Mouse (Mus musculus): ENCODE measurements at regions not wholly inside any gene's neighbourhood (a gene's known extent, or its start where the extent isn't known, plus 50 kb on each side); places are given as distances from the start of the nearest gene placed in this dataset.

GRCm38 (mm10) chr4:9974631-9975030 lies 899.7 kb upstream of the 2610301B20Rik start:
- no peaks in the 10 kb centered on the region for H3K4me1 ChIP-seq (ENCODE audit: control insufficient read depth in 1 of 2, insufficient read depth in 2 of 2)
- H3K27me3 ChIP-seq (replicated peaks) = no peaks in the 10 kb centered on the region
- H3K27ac ChIP-seq (ENCODE audit: insufficient read depth, low read depth) = no peak overlapping the region
- no peak overlapping the region for H3K4me2 ChIP-seq (ENCODE audit: insufficient read depth, low read depth, poor library complexity, severe bottlenecking)
- TF ChIP-seq USF2 (conservative IDR thresholded peaks at IDR 0.05; ENCODE audit: low read depth, low read length) = no peak
- TF ChIP-seq UBTF (IDR thresholded peaks at IDR 0.05; ENCODE audit: low read depth, low read length) = no peak
- TF ChIP-seq MEF2A (IDR thresholded peaks at IDR 0.05; ENCODE audit: borderline replicate concordance, low read depth, low read length) = no peak
- no peak for TF ChIP-seq E2F4 (IDR thresholded peaks at IDR 0.05; ENCODE audit: insufficient replicate concordance, low read depth, low read length)
- no peak for TF ChIP-seq BHLHE40 (IDR thresholded peaks at IDR 0.05; ENCODE audit: low read depth, low read length)
- no peak for TF ChIP-seq MAX (IDR thresholded peaks at IDR 0.05; ENCODE audit: low read length)
- TF ChIP-seq ZNF384 (IDR thresholded peaks at IDR 0.05; ENCODE audit: low read depth, low read length) = no peak
- no peak for TF ChIP-seq KAT2A (IDR thresholded peaks at IDR 0.05; ENCODE audit: insufficient replicate concordance, low read length)
- no peak for TF ChIP-seq JUND (conservative IDR thresholded peaks at IDR 0.05; ENCODE audit: low read depth, low read length)
- no peak for TF ChIP-seq USF1 (IDR thresholded peaks at IDR 0.05; ENCODE audit: low read depth, low read length)
- no peak for TF ChIP-seq JUN (IDR thresholded peaks at IDR 0.05; ENCODE audit: insufficient read depth, low read depth, low read length)
- TF ChIP-seq ZKSCAN1 (IDR thresholded peaks at IDR 0.05; ENCODE audit: borderline replicate concordance, low read depth, low read length) = no peak
- no peak for TF ChIP-seq HCFC1 (IDR thresholded peaks at IDR 0.05; ENCODE audit: low read depth, low read length)
- no peak for TF ChIP-seq GABPA (IDR thresholded peaks at IDR 0.05; ENCODE audit: insufficient replicate concordance, low read depth, low read length)
- no peak for TF ChIP-seq ELF1 (IDR thresholded peaks at IDR 0.05; ENCODE audit: low read depth, low read length)
- TF ChIP-seq SIN3A (IDR thresholded peaks at IDR 0.05; ENCODE audit: low read length) = no peak
- H3K4me3 ChIP-seq (replicated peaks in 1 of 3; ENCODE audit: low read depth in 2 of 3, low read length in 2 of 3, poor library complexity in 1 of 3) = no peak overlapping the region
- no peaks in the 10 kb centered on the region for H3K36me3 ChIP-seq (replicated peaks in 1 of 2; ENCODE audit: control insufficient read depth in 1 of 2, insufficient read depth in 1 of 2, low read length in 1 of 2)
- no peak for DNase-seq (ENCODE audit: extremely low read depth)
- dilution Hi-C loops (cut with MboI; ENCODE audit: extremely low pct_ligation_motif_present, extremely low pct_unique_long_range_greater_than_20kb, low sequenced_read_pairs) = no loop called here
- in situ Hi-C loops (cut with MboI; ENCODE audit: low pct_ligation_motif_present, low pct_unique_long_range_greater_than_20kb, low sequenced_read_pairs) = no loop called here
- H3K79me2 ChIP-seq (replicated peaks; ENCODE audit: control insufficient read depth, extremely low read depth, insufficient read depth, poor library complexity, severe bottlenecking) = no peaks in the 10 kb centered on the region
- no peak overlapping the region for H3K9ac ChIP-seq (ENCODE audit: insufficient read depth, low read depth)
- no peaks in the 10 kb centered on the region for H3K9me3 ChIP-seq (replicated peaks; ENCODE audit: low read length)

DNA sequence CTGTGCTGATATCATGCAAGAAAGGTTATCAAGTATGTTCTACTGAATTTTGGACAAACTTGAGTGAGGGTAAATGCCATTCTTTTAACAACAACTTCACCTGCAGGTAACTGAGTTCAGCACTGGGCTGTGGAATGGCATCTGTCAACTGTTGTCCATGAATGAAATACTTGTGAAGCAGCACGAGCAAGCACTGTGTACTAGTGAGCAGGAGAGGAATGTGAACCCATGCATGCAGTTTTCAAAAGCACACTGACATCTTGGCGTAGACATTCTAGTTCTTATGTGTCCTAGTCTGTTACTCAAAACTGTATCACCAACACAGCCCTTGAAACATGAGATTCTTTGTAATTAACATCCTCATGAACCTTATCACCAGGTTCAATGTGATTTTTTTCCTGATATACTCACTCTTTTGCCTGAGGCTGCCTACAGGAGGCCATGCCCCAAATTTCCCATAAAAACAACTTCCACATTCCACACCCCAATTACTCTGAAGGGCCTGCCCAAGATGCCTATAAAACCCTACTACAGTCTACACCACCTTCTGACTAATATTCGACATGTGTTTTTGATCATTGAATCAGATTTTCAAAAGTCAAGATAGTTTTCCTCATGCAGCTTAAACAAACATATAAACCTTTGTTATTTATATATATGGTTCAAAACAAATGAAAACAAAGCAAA lies 892.8 kb upstream of the 2610301B20Rik start:
- no peak overlapping the region for H3K4me2 ChIP-seq (ENCODE audit: insufficient read depth, low read depth, poor library complexity, severe bottlenecking)
- TF ChIP-seq ELF1 (IDR thresholded peaks at IDR 0.05; ENCODE audit: low read depth, low read length) = no peak

More for the DNA sequence above, 892.8 kb upstream of the 2610301B20Rik start:
- Histone ChIP-seq H3K36me3 (replicated peaks in 1 of 2; ENCODE audit: control insufficient read depth in 1 of 2, insufficient read depth in 1 of 2, low read length in 1 of 2) (no peaks in the 10 kb centered on the region), H3K27ac (ENCODE audit: insufficient read depth, low read depth) (no peak overlapping the region), H3K79me2 (replicated peaks; ENCODE audit: control insufficient read depth, extremely low read depth, insufficient read depth, poor library complexity, severe bottlenecking) (no peaks in the 10 kb centered on the region), H3K9ac (ENCODE audit: insufficient read depth, low read depth) (no peak overlapping the region), H3K27me3 (replicated peaks) (no peaks in the 10 kb centered on the region), H3K4me3 (replicated peaks in 1 of 3; ENCODE audit: low read depth in 2 of 3, low read length in 2 of 3, poor library complexity in 1 of 3) (no peak overlapping the region), H3K9me3 (replicated peaks; ENCODE audit: low read length) (no peaks in the 10 kb centered on the region), H3K4me1 (ENCODE audit: control insufficient read depth in 1 of 2, insufficient read depth in 2 of 2) (no peaks in the 10 kb centered on the region)
- DNase-seq (ENCODE audit: extremely low read depth) = no peak
- in situ Hi-C loops (cut with MboI; ENCODE audit: low pct_ligation_motif_present, low pct_unique_long_range_greater_than_20kb, low sequenced_read_pairs) (no loop called here), dilution Hi-C loops (cut with MboI; ENCODE audit: extremely low pct_ligation_motif_present, extremely low pct_unique_long_range_greater_than_20kb, low sequenced_read_pairs) (no loop called here)
